Mouse (Mus musculus) forebrain, embryonic 16.5 days (tissue): ENCODE results near the gene Gm17662. TPM values are rescaled to one million over a fixed set of nuclear protein-coding genes. Genes with fewer than 3 reads are reported as not detected.

Experiments
- ATAC-seq: fragments of 200-750 bp; cut with Nextera tagmentation; 2 replicates; pipeline ENCODE4 v1.8.0; 2017; ENCODE audit warnings: mild to moderate bottlenecking, moderate library complexity
- H3K27ac ChIP-seq: fragments of 300-500 bp; sonication (generic); 2 replicates; pipeline ENCODE4 v1.5.1; 2014; ENCODE audit warnings: low read length, control low read depth
- H3K27me3 ChIP-seq: fragments of 300-500 bp; sonication (generic); replicated peaks from 2 replicates; pipeline ENCODE4 v1.6.1; 2014; ENCODE audit warnings: low read length; ENCODE audit not compliant: control insufficient read depth, insufficient read depth
- H3K36me3 ChIP-seq: fragments of 300-500 bp; sonication (generic); 2 replicates; pipeline ENCODE4 v1.6.1; 2014; ENCODE audit not compliant: control insufficient read depth, insufficient read depth
- H3K4me1 ChIP-seq: fragments of 300-500 bp; sonication (generic); replicated peaks from 2 replicates; pipeline ENCODE4 v1.6.1; 2014; ENCODE audit warnings: low read length; ENCODE audit not compliant: control insufficient read depth, insufficient read depth
- H3K4me2 ChIP-seq: fragments of 300-500 bp; sonication (generic); 2 replicates; pipeline ENCODE4 v1.6.1; 2014; ENCODE audit warnings: mild to moderate bottlenecking, low read length, control low read depth
- H3K4me3 ChIP-seq: fragments of 300-500 bp; sonication (generic); replicated peaks from 2 replicates; pipeline ENCODE4 v1.5.1; 2014; ENCODE audit warnings: mild to moderate bottlenecking, low read length, control low read depth
- H3K9ac ChIP-seq: fragments of 300-500 bp; sonication (generic); replicated peaks from 2 replicates; pipeline ENCODE4 v1.6.1; 2014; ENCODE audit warnings: low read depth, low read length, control low read depth
- H3K9me3 ChIP-seq: fragments of 300-500 bp; sonication (generic); 2 replicates; pipeline ENCODE4 v1.6.1; 2016; ENCODE audit warnings: low read length; ENCODE audit not compliant: control insufficient read depth
- WGBS: fragments of 180-500 bp; shearing (Covaris S2); extraction: QIAGEN DNeasy Blood & Tissue Kit; methylation state at CpG from one replicate; pipeline ENCODE4 v1.1.7; 2014; 5-methylcytosine and 5-hydroxymethylcytosine counted together
- polyA plus RNA-seq: library from polyadenylated mRNA; unstranded; fragments of >200 nt; fragmentation: Nextera tagmentation; extraction: Ambion mirVana; gene quantifications from 2 replicates; pipeline ENCODE4 v1.2.1, GENCODE M21; 2015

Gene Gm17662
- polyA plus RNA-seq, 1 experiment from 2014 or later = not detected

GRCm38 (mm10) chr4:104828939-104829338 lies 28.2 kb upstream of the Gm17662 start:
- ATAC-seq = no peak
- WGBS = 52% methylated on average over 5 of the region's 5 CpGs
- H3K9me3 ChIP-seq = no peaks in the 10 kb centered on the region
- no peak overlapping the region for H3K9ac ChIP-seq
- H3K36me3 ChIP-seq = no peaks in the 10 kb centered on the region
- no peak overlapping the region for H3K27ac ChIP-seq
- H3K4me1 ChIP-seq = no peaks in the 10 kb centered on the region
- no peaks in the 10 kb centered on the region for H3K27me3 ChIP-seq
- H3K4me3 ChIP-seq = no peak overlapping the region
- no peak overlapping the region for H3K4me2 ChIP-seq

GRCm38 (mm10) chr4:104835096-104835495 lies 22.0 kb upstream of the Gm17662 start:
- peak; percentile 59 for ATAC-seq
- Histone ChIP-seq H3K9ac (no peak overlapping the region), H3K27ac (0 out of 2 replicates have a peak overlapping the region, but pooled peaks have one; percentile 2), H3K4me1 (peaks cover 6% of the 10 kb centered on the region), H3K9me3 (no peaks in the 10 kb centered on the region), H3K27me3 (no peaks in the 10 kb centered on the region), H3K4me2 (no peak overlapping the region), H3K36me3 (no peaks in the 10 kb centered on the region), H3K4me3 (no peak overlapping the region)
- 6% methylated on average over 5 of the region's 5 CpGs for WGBS

GRCm38 (mm10) chr4:104838342-104838741 lies 18.8 kb upstream of the Gm17662 start:
- Histone ChIP-seq H3K36me3 (no peaks in the 10 kb centered on the region), H3K4me1 (peaks cover 6% of the 10 kb centered on the region), H3K4me3 (no peak overlapping the region), H3K27me3 (no peaks in the 10 kb centered on the region), H3K9ac (no peak overlapping the region), H3K27ac (no peak overlapping the region), H3K4me2 (no peak overlapping the region), H3K9me3 (no peaks in the 10 kb centered on the region)
- WGBS = 97% methylated on average over 2 of the region's 2 CpGs
- no peak for ATAC-seq

GRCm38 (mm10) chr4:104842204-104842603 lies 14.9 kb upstream of the Gm17662 start:
- no peak overlapping the region for H3K27ac ChIP-seq
- no peaks in the 10 kb centered on the region for H3K4me1 ChIP-seq
- no peaks in the 10 kb centered on the region for H3K27me3 ChIP-seq
- ATAC-seq = no peak
- no peaks in the 10 kb centered on the region for H3K9me3 ChIP-seq
- H3K9ac ChIP-seq = no peak overlapping the region
- H3K36me3 ChIP-seq = no peaks in the 10 kb centered on the region
- H3K4me3 ChIP-seq = no peak overlapping the region
- WGBS = 87% methylated on average over 5 of the region's 5 CpGs
- no peak overlapping the region for H3K4me2 ChIP-seq

GRCm38 (mm10) chr4:104843546-104843945 lies 13.6 kb upstream of the Gm17662 start:
- Histone ChIP-seq H3K36me3 (no peaks in the 10 kb centered on the region), H3K9me3 (no peaks in the 10 kb centered on the region), H3K27me3 (no peaks in the 10 kb centered on the region), H3K4me1 (no peaks in the 10 kb centered on the region), H3K4me3 (no peak overlapping the region), H3K9ac (no peak overlapping the region), H3K27ac (no peak overlapping the region), H3K4me2 (no peak overlapping the region)
- no peak for ATAC-seq
- 34% methylated on average over 4 of the region's 4 CpGs for WGBS

GRCm38 (mm10) chr4:104855216-104855615 lies 1.9 kb upstream of the Gm17662 start:
- Histone ChIP-seq H3K27ac (no peak overlapping the region), H3K27me3 (no peaks in the 10 kb centered on the region), H3K4me3 (no peak overlapping the region), H3K9ac (no peak overlapping the region), H3K4me2 (no peak overlapping the region), H3K4me1 (no peaks in the 10 kb centered on the region), H3K36me3 (no peaks in the 10 kb centered on the region), H3K9me3 (no peaks in the 10 kb centered on the region)
- WGBS = 77% methylated on average over 2 of the region's 2 CpGs
- no peak for ATAC-seq

- no peaks in the 10 kb centered on the region for H3K9me3 ChIP-seq
- no peak overlapping the region for H3K4me3 ChIP-seq
- no peaks in the 10 kb centered on the region for H3K4me1 ChIP-seq
- H3K36me3 ChIP-seq = no peaks in the 10 kb centered on the region
- H3K27ac ChIP-seq = no peak overlapping the region
- H3K9ac ChIP-seq = no peak overlapping the region
- ATAC-seq = no peak
- 66% methylated on average over 4 of the region's 4 CpGs for WGBS
- H3K27me3 ChIP-seq = no peaks in the 10 kb centered on the region
- H3K4me2 ChIP-seq = no peak overlapping the region
Observed at GRCm38 (mm10) chr4:104857823-104858222, 694 bp downstream of the Gm17662 start.

- Histone ChIP-seq H3K36me3 (no peaks in the 10 kb centered on the region), H3K9ac (no peak overlapping the region), H3K9me3 (no peaks in the 10 kb centered on the region), H3K27ac (no peak overlapping the region), H3K27me3 (no peaks in the 10 kb centered on the region), H3K4me3 (no peak overlapping the region), H3K4me2 (no peak overlapping the region), H3K4me1 (no peaks in the 10 kb centered on the region)
- 86% methylated on average over 8 of the region's 8 CpGs for WGBS
- ATAC-seq = no peak
Observed at GRCm38 (mm10) chr4:104861241-104861640, 4.1 kb downstream of the Gm17662 start.

GRCm38 (mm10) chr4:104864397-104864796 lies 7.3 kb downstream of the Gm17662 start:
- Histone ChIP-seq H3K27ac (no peak overlapping the region), H3K4me3 (no peak overlapping the region), H3K36me3 (no peaks in the 10 kb centered on the region), H3K9me3 (no peaks in the 10 kb centered on the region), H3K27me3 (no peaks in the 10 kb centered on the region), H3K4me1 (no peaks in the 10 kb centered on the region), H3K9ac (no peak overlapping the region), H3K4me2 (no peak overlapping the region)
- WGBS = 91% methylated on average over 1 of the region's 1 CpGs
- ATAC-seq = no peak

GRCm38 (mm10) chr4:104869581-104869980 lies 12.5 kb downstream of the Gm17662 start:
- no peak overlapping the region for H3K9ac ChIP-seq
- H3K27me3 ChIP-seq = no peaks in the 10 kb centered on the region
- no peaks in the 10 kb centered on the region for H3K9me3 ChIP-seq
- no peak for ATAC-seq
- no peaks in the 10 kb centered on the region for H3K36me3 ChIP-seq
- no peak overlapping the region for H3K4me3 ChIP-seq
- no peaks in the 10 kb centered on the region; the same call in 1 of the 2 replicates for H3K4me1 ChIP-seq
- H3K4me2 ChIP-seq = no peak overlapping the region
- no peak overlapping the region for H3K27ac ChIP-seq
